Mouse (Mus musculus) limb, embryonic 13.5 days (tissue): ENCODE results near the gene Tbata. TPM values are rescaled to one million over a fixed set of nuclear protein-coding genes. Genes with fewer than 3 reads are reported as not detected.
A peak's percentile ranks its signal among the peaks of the same experiment; 100 is the strongest.

Source experiments
- ATAC-seq: fragments of 200-750 bp; cut with Nextera tagmentation; 2 replicates; pipeline ENCODE4 v1.8.0; 2017; ENCODE audit warnings: low read depth, moderate number of reproducible peaks, moderate TSS enrichment; ENCODE audit not compliant: low FRiP score
- H3K27ac ChIP-seq: fragments of 300-500 bp; sonication (generic); 2 replicates; pipeline ENCODE4 v1.5.1; 2015; ENCODE audit warnings: inconsistent platforms, mild to moderate bottlenecking, moderate library complexity
- H3K27me3 ChIP-seq: fragments of 300-500 bp; sonication (generic); 2 replicates; pipeline ENCODE4 v1.6.1; 2015; ENCODE audit warnings: mild to moderate bottlenecking, inconsistent platforms
- H3K36me3 ChIP-seq: fragments of 300-500 bp; sonication (generic); 2 replicates; pipeline ENCODE4 v1.6.1; 2015; ENCODE audit warnings: inconsistent platforms, mild to moderate bottlenecking, moderate library complexity
- H3K4me1 ChIP-seq: fragments of 300-500 bp; sonication (generic); 2 replicates; pipeline ENCODE4 v1.6.1; 2015; ENCODE audit warnings: inconsistent platforms
- H3K4me2 ChIP-seq: fragments of 300-500 bp; sonication (generic); replicated peaks from 2 replicates; pipeline ENCODE4 v1.6.1; 2015; ENCODE audit warnings: inconsistent platforms, mild to moderate bottlenecking, moderate library complexity
- H3K4me3 ChIP-seq: fragments of 300-500 bp; sonication (generic); 2 replicates; pipeline ENCODE4 v1.5.1; 2015; ENCODE audit warnings: moderate library complexity, mild to moderate bottlenecking, inconsistent platforms
- H3K9ac ChIP-seq: fragments of 300-500 bp; sonication (generic); 2 replicates; pipeline ENCODE4 v1.6.1; 2015; ENCODE audit warnings: mild to moderate bottlenecking, inconsistent platforms
- H3K9me3 ChIP-seq: fragments of 300-500 bp; sonication (generic); 2 replicates; pipeline ENCODE4 v1.6.1; 2016; ENCODE audit warnings: inconsistent platforms
- WGBS: fragments of 180-500 bp; shearing (Covaris S2); methylation state at CpG from one replicate; pipeline ENCODE4 v1.1.7; 2015; 5-methylcytosine and 5-hydroxymethylcytosine counted together
- polyA plus RNA-seq: library from polyadenylated mRNA; unstranded; fragments of >200 nt; fragmentation: Nextera tagmentation; extraction: Ambion mirVana; gene quantifications from 2 replicates; pipeline ENCODE4 v1.2.1, GENCODE M21; 2015

The Tbata gene
- polyA plus RNA-seq, result not detected in 2 replicates

- H3K27ac ChIP-seq, result no peak within 1 kb of the TSS
- no peaks in the 10 kb centered on the region for H3K36me3 ChIP-seq
- H3K4me3 ChIP-seq, result no peak within 1 kb of the TSS
- peaks cover 25% of the 10 kb centered on the region for H3K27me3 ChIP-seq
- peaks cover 4% of the 10 kb centered on the region for H3K4me1 ChIP-seq
- no peak within 1 kb of the TSS for H3K9ac ChIP-seq
- ATAC-seq, result no peak
- 71% methylated on average over 3 of the region's 3 CpGs for WGBS
- H3K9me3 ChIP-seq, result no peaks in the 10 kb centered on the region
- no peak within 1 kb of the TSS for H3K4me2 ChIP-seq
These were observed at the start of gene Tbata for GRCm38 (mm10) chr10:61171654-61172053. TSS of gene Tbata (plus strand) at chr10:61171954.

- Histone ChIP-seq H3K4me2 (no peak overlapping the region), H3K4me1 (no peaks in the 10 kb centered on the region), H3K27ac (no peak overlapping the region), H3K9me3 (no peaks in the 10 kb centered on the region), H3K4me3 (no peak overlapping the region), H3K36me3 (peaks cover 40% of the 10 kb centered on the region), H3K9ac (no peak overlapping the region), H3K27me3 (no peaks in the 10 kb centered on the region)
- ATAC-seq, result no peak
- WGBS, result 80% methylated on average over 3 of the region's 3 CpGs
These were observed 48.4 kb upstream of the Tbata start for GRCm38 (mm10) chr10:61123276-61123913.

- H3K27me3 ChIP-seq, result no peaks in the 10 kb centered on the region
- peaks cover 29% of the 10 kb centered on the region for H3K36me3 ChIP-seq
- H3K4me1 ChIP-seq, result no peaks in the 10 kb centered on the region
- H3K9ac ChIP-seq, result no peak overlapping the region
- no peaks in the 10 kb centered on the region for H3K9me3 ChIP-seq
- H3K4me3 ChIP-seq, result no peak overlapping the region
- no peak overlapping the region for H3K4me2 ChIP-seq
- H3K27ac ChIP-seq, result no peak overlapping the region
- ATAC-seq, result no peak
- 93% methylated on average over 2 of the region's 2 CpGs for WGBS
These were observed 47.3 kb upstream of the Tbata start for GRCm38 (mm10) chr10:61124462-61124861.

GRCm38 (mm10) chr10:61128701-61129365 lies 42.9 kb upstream of the Tbata start:
- no peaks in the 10 kb centered on the region for H3K27me3 ChIP-seq
- no peak overlapping the region for H3K9ac ChIP-seq
- H3K27ac ChIP-seq, result no peak overlapping the region
- H3K36me3 ChIP-seq, result peaks cover 27% of the 10 kb centered on the region
- no peak for ATAC-seq
- no peak overlapping the region for H3K4me3 ChIP-seq
- 76% methylated on average over 1 of the region's 1 CpGs for WGBS
- H3K4me2 ChIP-seq, result no peak overlapping the region
- H3K4me1 ChIP-seq, result no peaks in the 10 kb centered on the region
- H3K9me3 ChIP-seq, result no peaks in the 10 kb centered on the region

- Histone ChIP-seq H3K27ac (no peak overlapping the region), H3K9me3 (no peaks in the 10 kb centered on the region), H3K4me3 (no peak overlapping the region), H3K9ac (no peak overlapping the region), H3K36me3 (peaks cover 32% of the 10 kb centered on the region), H3K27me3 (no peaks in the 10 kb centered on the region), H3K4me1 (no peaks in the 10 kb centered on the region), H3K4me2 (no peak overlapping the region)
- WGBS, result 70% methylated on average over 3 of the region's 3 CpGs
- no peak for ATAC-seq
These were observed 40.8 kb upstream of the Tbata start for GRCm38 (mm10) chr10:61130959-61131358.

- peaks cover 29% of the 10 kb centered on the region for H3K36me3 ChIP-seq
- H3K9me3 ChIP-seq, result no peaks in the 10 kb centered on the region
- no peaks in the 10 kb centered on the region for H3K4me1 ChIP-seq
- H3K27ac ChIP-seq, result no peak overlapping the region
- H3K4me3 ChIP-seq, result no peak overlapping the region
- 81% methylated on average over 4 of the region's 4 CpGs for WGBS
- H3K4me2 ChIP-seq, result no peak overlapping the region
- no peak overlapping the region for H3K9ac ChIP-seq
- no peak for ATAC-seq
- no peaks in the 10 kb centered on the region for H3K27me3 ChIP-seq
These were observed 37.7 kb upstream of the Tbata start for GRCm38 (mm10) chr10:61134041-61134440.

GRCm38 (mm10) chr10:61135226-61135839 lies 36.4 kb upstream of the Tbata start:
- no peak for ATAC-seq
- H3K9me3 ChIP-seq, result no peaks in the 10 kb centered on the region
- no peak overlapping the region for H3K9ac ChIP-seq
- 55% methylated on average over 3 of the region's 3 CpGs for WGBS
- H3K4me2 ChIP-seq, result no peak overlapping the region
- peaks cover 32% of the 10 kb centered on the region for H3K36me3 ChIP-seq
- no peaks in the 10 kb centered on the region for H3K27me3 ChIP-seq
- H3K4me3 ChIP-seq, result no peak overlapping the region
- H3K27ac ChIP-seq, result no peak overlapping the region
- no peaks in the 10 kb centered on the region for H3K4me1 ChIP-seq

GRCm38 (mm10) chr10:61137567-61137966 lies 34.2 kb upstream of the Tbata start:
- WGBS, result 79% methylated on average over 1 of the region's 1 CpGs
- Histone ChIP-seq H3K4me3 (no peak overlapping the region), H3K27me3 (no peaks in the 10 kb centered on the region), H3K4me1 (no peaks in the 10 kb centered on the region), H3K27ac (no peak overlapping the region), H3K36me3 (peaks cover 24% of the 10 kb centered on the region), H3K9me3 (no peaks in the 10 kb centered on the region), H3K9ac (no peak overlapping the region), H3K4me2 (no peak overlapping the region)
- no peak for ATAC-seq

- no peaks in the 10 kb centered on the region for H3K27me3 ChIP-seq
- H3K36me3 ChIP-seq, result peaks cover 12% of the 10 kb centered on the region
- H3K9me3 ChIP-seq, result no peaks in the 10 kb centered on the region
- ATAC-seq, result no peak
- 91% methylated on average over 2 of the region's 2 CpGs for WGBS
- H3K4me1 ChIP-seq, result peaks cover 9% of the 10 kb centered on the region
- H3K9ac ChIP-seq, result no peak overlapping the region
- H3K4me2 ChIP-seq, result no peak overlapping the region
- no peak overlapping the region for H3K4me3 ChIP-seq
- no peak overlapping the region for H3K27ac ChIP-seq
These were observed 28.4 kb upstream of the Tbata start for GRCm38 (mm10) chr10:61143343-61143742.

- peak overlapping the region; percentile 95 for H3K9ac ChIP-seq
- WGBS, result 0% methylated on average over 3 of the region's 3 CpGs
- H3K4me2 ChIP-seq, result peak overlapping the region; percentile 89
- ATAC-seq, result no peak
- no peaks in the 10 kb centered on the region for H3K27me3 ChIP-seq
- peak overlapping the region; percentile 98 for H3K27ac ChIP-seq
- H3K4me3 ChIP-seq, result peak overlapping the region; percentile 91
- no peaks in the 10 kb centered on the region for H3K9me3 ChIP-seq
- 0 out of 2 replicates have a peak, but pooled peaks cover 3% of the 10 kb centered on the region for H3K36me3 ChIP-seq
- peaks cover 12% of the 10 kb centered on the region for H3K4me1 ChIP-seq
These were observed 26.0 kb upstream of the Tbata start for GRCm38 (mm10) chr10:61145766-61146118.

GRCm38 (mm10) chr10:61146119-61146806 lies 25.5 kb upstream of the Tbata start:
- Histone ChIP-seq H3K27ac (peak overlapping the region; percentile 98), H3K9ac (peak overlapping the region; percentile 95), H3K4me1 (peaks cover 15% of the 10 kb centered on the region), H3K27me3 (no peaks in the 10 kb centered on the region), H3K36me3 (0 out of 2 replicates have a peak, but pooled peaks cover 3% of the 10 kb centered on the region), H3K4me3 (peak overlapping the region; percentile 91), H3K9me3 (no peaks in the 10 kb centered on the region), H3K4me2 (peak overlapping the region; percentile 89)
- ATAC-seq, result peak; percentile 52
- WGBS, result 1% methylated on average over 51 of the region's 53 CpGs

- H3K9me3 ChIP-seq, result no peaks in the 10 kb centered on the region
- peak overlapping the region; percentile 89 for H3K4me2 ChIP-seq
- peak overlapping the region; percentile 98 for H3K27ac ChIP-seq
- H3K4me3 ChIP-seq, result peak overlapping the region; percentile 91
- peak; percentile 57 for ATAC-seq
- no peaks in the 10 kb centered on the region for H3K27me3 ChIP-seq
- 0 out of 2 replicates have a peak, but pooled peaks cover 3% of the 10 kb centered on the region for H3K36me3 ChIP-seq
- peaks cover 15% of the 10 kb centered on the region for H3K4me1 ChIP-seq
- under 1% methylated on average over 14 of the region's 14 CpGs for WGBS
- H3K9ac ChIP-seq, result peak overlapping the region; percentile 95
These were observed 25.0 kb upstream of the Tbata start for GRCm38 (mm10) chr10:61146807-61147156.
